Mouse (Mus musculus) liver, adult 2 months (tissue): ENCODE results near the gene Mmel1. TPM values are rescaled to one million over a fixed set of nuclear protein-coding genes. Genes with fewer than 3 reads are reported as not detected.

Experiments
- DNase-seq: peaks from one replicate; pipeline ENCODE4 v3.0.0-alpha.2; 2011; ENCODE audit warnings: low read depth, low spot score; ENCODE audit errors: extremely low read depth
- H3K27ac ChIP-seq: fragments of 200-500 bp; replicated peaks from 2 replicates; pipeline ENCODE4 v1.5.1; 2012; ENCODE audit warnings: low read depth, mild to moderate bottlenecking, control low read depth, inconsistent platforms, low read length; ENCODE audit not compliant: insufficient read depth
- H3K27me3 ChIP-seq: fragments of 200-500 bp; 2 replicates; pipeline ENCODE4 v1.6.1; 2012; ENCODE audit warnings: mild to moderate bottlenecking, moderate library complexity, low read length, inconsistent platforms; ENCODE audit not compliant: control insufficient read depth, insufficient read depth
- H3K36me3 ChIP-seq: fragments of 200-500 bp; 2 replicates; pipeline ENCODE4 v1.6.1; 2012; ENCODE audit warnings: low read length, inconsistent platforms; ENCODE audit not compliant: control insufficient read depth, insufficient read depth
- H3K4me1 ChIP-seq: fragments of 200-500 bp; 2 replicates; pipeline ENCODE4 v1.6.1; 2011; ENCODE audit warnings: low read length; ENCODE audit not compliant: control insufficient read depth, insufficient read depth
- H3K4me3 ChIP-seq: fragments of 200-500 bp; 2 replicates; pipeline ENCODE4 v1.5.1; 2011; ENCODE audit warnings: low read depth, mild to moderate bottlenecking, control low read depth, low read length, moderate library complexity; ENCODE audit not compliant: insufficient read depth
- H3K79me2 ChIP-seq: fragments of 200-500 bp; 2 replicates; pipeline ENCODE4 v1.6.1; 2012; ENCODE audit warnings: inconsistent platforms, mild to moderate bottlenecking, low read length, moderate library complexity; ENCODE audit not compliant: control insufficient read depth, insufficient read depth
- H3K9ac ChIP-seq: fragments of 200-500 bp; 2 replicates; pipeline ENCODE4 v1.6.1; 2012; ENCODE audit warnings: low read depth, mild to moderate bottlenecking, control low read depth, inconsistent platforms, low read length
- CTCF ChIP-seq: fragments of 200-500 bp; IDR thresholded peaks from 2 replicates; pipeline ENCODE4 v1.5.1; 2011; ENCODE audit warnings: low read depth, low read length, control low read depth
- POLR2A ChIP-seq: fragments of 200-500 bp; IDR thresholded peaks from 2 replicates; pipeline ENCODE4 v1.6.1; 2011; ENCODE audit warnings: low read length, control low read depth; ENCODE audit not compliant: insufficient read depth; ENCODE audit errors: extremely low read depth
- WGBS: fragments of 180-500 bp; shearing (Covaris S2); methylation state at CpG from one replicate; pipeline ENCODE4 v1.1.7; 2018; 5-methylcytosine and 5-hydroxymethylcytosine counted together
- polyA plus RNA-seq: library from polyadenylated mRNA; depleted of rRNA; stranded (reverse); fragments of >200 nt; gene quantifications from 2 replicates; pipeline ENCODE4 v1.2.3, GENCODE M21; 2012; rRNA removed
- total RNA-seq: library from RNA; depleted of rRNA; stranded (reverse); fragments of >200 nt; gene quantifications from 2 replicates; pipeline ENCODE4 v1.2.3, GENCODE M21; 2014; rRNA removed

Mmel1 gene
- total and polyA plus RNA-seq, 2 experiments = 0.04 TPM; not detected in 1

GRCm38 (mm10) chr4:154944121-154944590 is 74.8 kb downstream of the Mmel1 start:
- TF ChIP-seq POLR2A (no peak), CTCF (peak; percentile 85)
- H3K27me3 ChIP-seq = no peaks in the 10 kb centered on the region
- no peak overlapping the region for H3K9ac ChIP-seq
- H3K27ac ChIP-seq = no peak overlapping the region
- no peaks in the 10 kb centered on the region for H3K79me2 ChIP-seq
- H3K4me1 ChIP-seq = no peaks in the 10 kb centered on the region
- H3K4me3 ChIP-seq = no peak overlapping the region
- peak; percentile 86 for DNase-seq
- WGBS = 36% methylated on average over 2 of the region's 2 CpGs
- no peaks in the 10 kb centered on the region for H3K36me3 ChIP-seq

Other genes starting within 250 kb of the Mmel1 start
- gene Prdm16, start 232.7 kb upstream of the Mmel1 start, total RNA-seq = 0.37 and 0.40 TPM in 2 replicates
- 0.22 and 0.39 TPM in 2 replicates for gene Prdm16, start 232.7 kb upstream of the Mmel1 start, polyA plus RNA-seq
- gene Actrt2, start 201.7 kb upstream of the Mmel1 start, total RNA-seq = not detected in 2 replicates
- not detected in 2 replicates for gene Actrt2, start 201.7 kb upstream of the Mmel1 start, polyA plus RNA-seq
- not detected in 2 replicates for gene Ttc34, start 32.1 kb upstream of the Mmel1 start, total RNA-seq
- 0.05 TPM in 1 of 2 replicates, not detected in the other for gene Ttc34, start 32.1 kb upstream of the Mmel1 start, polyA plus RNA-seq
- 14.8 and 15.2 TPM in 2 replicates for gene Fam213b, start 29.6 kb downstream of the Mmel1 start, total RNA-seq
- gene Fam213b, start 29.6 kb downstream of the Mmel1 start, polyA plus RNA-seq = 23.3 and 35.3 TPM in 2 replicates
- gene Tnfrsf14, start 59.0 kb downstream of the Mmel1 start, total RNA-seq = 11.2 and 14.4 TPM in 2 replicates
- 25.9 and 55.6 TPM in 2 replicates for gene Tnfrsf14, start 59.0 kb downstream of the Mmel1 start, polyA plus RNA-seq
- not detected in 2 replicates for gene Hes5, start 91.3 kb downstream of the Mmel1 start, total RNA-seq
- not detected in 2 replicates for gene Hes5, start 91.3 kb downstream of the Mmel1 start, polyA plus RNA-seq
- gene Pank4, start 94.5 kb downstream of the Mmel1 start, total RNA-seq = 13.5 and 13.6 TPM in 2 replicates
- 13.0 and 19.5 TPM in 2 replicates for gene Pank4, start 94.5 kb downstream of the Mmel1 start, polyA plus RNA-seq
- 0.07 TPM in 1 of 2 replicates, not detected in the other for gene Plch2, start 187.2 kb downstream of the Mmel1 start, total RNA-seq
- 0.01 and 0.04 TPM in 2 replicates for gene Plch2, start 187.2 kb downstream of the Mmel1 start, polyA plus RNA-seq
- gene Pex10, start 197.4 kb downstream of the Mmel1 start, total RNA-seq = 3.7 and 4.5 TPM in 2 replicates
- gene Pex10, start 197.4 kb downstream of the Mmel1 start, polyA plus RNA-seq = 11.2 and 13.0 TPM in 2 replicates
- gene Rer1, start 216.8 kb downstream of the Mmel1 start, total RNA-seq = 128 and 135 TPM in 2 replicates
- 84.3 and 92.1 TPM in 2 replicates for gene Rer1, start 216.8 kb downstream of the Mmel1 start, polyA plus RNA-seq
- 2.5 and 4.2 TPM in 2 replicates for gene Morn1, start 217.0 kb downstream of the Mmel1 start, total RNA-seq
- gene Morn1, start 217.0 kb downstream of the Mmel1 start, polyA plus RNA-seq = 3.0 and 3.6 TPM in 2 replicates